Mouse (Mus musculus): ENCODE results near the gene Cbarp. TPM values are rescaled to one million over a fixed set of nuclear protein-coding genes. Genes with fewer than 3 reads are reported as not detected.

Gene Cbarp
- polyA plus RNA-seq, 1 experiment from 2014 or later, result 13.8 TPM

DNA sequence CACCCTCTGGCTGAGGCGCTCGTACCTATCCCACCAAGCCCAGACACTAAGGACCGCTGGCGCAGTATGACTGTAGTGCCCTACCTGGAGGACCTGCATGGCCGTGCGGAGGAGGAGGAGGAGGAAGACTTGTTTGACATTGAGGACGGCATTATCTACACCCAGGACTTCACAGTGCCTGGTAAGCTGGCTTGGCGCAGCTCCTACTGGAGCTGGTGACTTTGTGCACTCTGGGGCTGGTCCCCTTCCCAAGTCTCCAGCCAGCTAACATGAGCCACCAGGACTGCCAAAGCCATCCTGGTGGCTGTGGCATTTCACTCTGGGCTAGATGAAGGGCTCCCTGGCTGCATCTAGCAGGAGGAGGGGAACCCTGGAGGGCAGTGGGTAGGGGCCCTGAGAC is 12.7 kb downstream of the Cbarp start:
- ATAC-seq (ENCODE audit: low FRiP score), result no peak
- Histone ChIP-seq H3K9me3 (no peaks in the 10 kb centered on the region), H3K4me2 (no peak overlapping the region), H3K27me3 (peaks cover 30% of the 10 kb centered on the region), H3K27ac (no peak overlapping the region), H3K9ac (no peak overlapping the region), H3K4me1 (peaks cover 18% of the 10 kb centered on the region), H3K4me3 (replicated peaks) (no peak overlapping the region), H3K36me3 (replicated peaks) (peaks cover 97% of the 10 kb centered on the region)
- 94% methylated on average over 8 of the region's 8 CpGs for whole genome bisulfite sequencing

- Histone ChIP-seq H3K27me3 (no peaks in the 10 kb centered on the region), H3K9me3 (no peaks in the 10 kb centered on the region), H3K4me1 (peaks cover 16% of the 10 kb centered on the region), H3K4me3 (replicated peaks) (no peak overlapping the region), H3K4me2 (no peak overlapping the region), H3K9ac (no peak overlapping the region; the same call in 1 of the 2 replicates), H3K27ac (no peak overlapping the region), H3K36me3 (replicated peaks) (peaks cover 84% of the 10 kb centered on the region)
- 96% methylated on average over 9 of the region's 9 CpGs for WGBS
- ATAC-seq (ENCODE audit: low FRiP score), result no peak; the same call in 1 of the 2 replicates
These were observed 16.6 kb downstream of the Cbarp start for GRCm38 (mm10) chr10:80123932-80124562.

DNA sequence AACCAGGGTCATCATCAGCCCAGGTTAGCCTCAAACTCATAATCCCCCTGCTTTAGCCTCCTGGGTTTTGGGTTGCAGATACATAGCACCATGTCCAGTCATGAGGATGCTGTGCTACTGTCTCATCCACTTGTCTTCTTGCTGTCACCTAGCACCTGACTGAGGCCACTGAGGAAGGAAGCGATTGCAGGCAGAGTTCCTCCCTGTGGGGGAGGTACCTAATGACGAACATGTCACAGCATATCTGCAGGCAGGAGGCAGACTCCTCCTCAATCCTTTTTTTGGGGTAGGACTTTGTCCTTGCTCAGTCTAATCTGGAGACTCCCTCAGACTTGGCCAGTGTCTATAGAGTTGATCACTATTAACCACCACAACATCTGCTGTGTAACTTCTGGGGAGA is 19.0 kb downstream of the Cbarp start:
- Histone ChIP-seq H3K9ac (no peak overlapping the region), H3K4me3 (replicated peaks) (no peak overlapping the region), H3K27me3 (no peaks in the 10 kb centered on the region), H3K9me3 (no peaks in the 10 kb centered on the region), H3K27ac (no peak overlapping the region), H3K4me2 (no peak overlapping the region), H3K4me1 (peaks cover 40% of the 10 kb centered on the region), H3K36me3 (replicated peaks) (peaks cover 71% of the 10 kb centered on the region)
- ATAC-seq (ENCODE audit: low FRiP score), result no peak
- 95% methylated on average over 2 of the region's 2 CpGs for WGBS

DNA sequence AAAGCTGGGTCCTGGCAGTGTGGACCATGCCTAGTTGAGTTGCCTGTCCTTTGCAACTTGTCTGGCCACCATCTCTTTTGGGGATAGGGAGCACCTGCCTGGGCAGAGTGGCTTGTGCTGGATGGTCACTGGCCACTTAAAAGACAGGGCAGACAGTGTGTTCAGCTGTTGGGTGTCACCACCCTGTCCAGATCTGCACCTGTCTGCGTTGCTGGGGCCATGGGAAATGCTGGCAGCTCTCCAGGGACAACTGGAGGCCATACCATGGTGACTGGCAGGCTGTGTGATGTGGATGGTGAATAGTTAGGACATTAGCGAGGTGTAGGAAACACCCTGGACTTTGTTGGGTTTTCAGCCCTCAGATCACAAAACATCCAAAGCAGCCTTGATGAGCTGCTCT is 20.5 kb downstream of the Cbarp start:
- H3K9me3 ChIP-seq, result no peaks in the 10 kb centered on the region
- H3K4me1 ChIP-seq, result peaks cover 43% of the 10 kb centered on the region
- no peak for ATAC-seq (ENCODE audit: low FRiP score)
- no peak overlapping the region; the same call in 1 of the 2 replicates for H3K9ac ChIP-seq
- 88% methylated on average over 2 of the region's 2 CpGs for WGBS
- H3K27ac ChIP-seq, result no peak overlapping the region
- no peak overlapping the region for H3K4me2 ChIP-seq
- no peaks in the 10 kb centered on the region for H3K27me3 ChIP-seq
- peaks cover 56% of the 10 kb centered on the region for H3K36me3 ChIP-seq (replicated peaks)
- H3K4me3 ChIP-seq (replicated peaks), result no peak overlapping the region

GRCm38 (mm10) chr10:80118552-80118951 is 22.1 kb downstream of the Cbarp start:
- H3K9me3 ChIP-seq, result no peaks in the 10 kb centered on the region
- H3K4me2 ChIP-seq, result peak overlapping the region; percentile 98
- peaks cover 40% of the 10 kb centered on the region for H3K36me3 ChIP-seq (replicated peaks)
- H3K4me3 ChIP-seq (replicated peaks), result peak overlapping the region; percentile 94
- H3K27ac ChIP-seq, result peak overlapping the region; percentile 60; the same call in 1 of the 2 replicates
- H3K4me1 ChIP-seq, result peaks cover 45% of the 10 kb centered on the region
- ATAC-seq (ENCODE audit: low FRiP score), result no peak
- 53% methylated on average over 6 of the region's 6 CpGs for WGBS
- peak overlapping the region; percentile 85 for H3K9ac ChIP-seq
- no peaks in the 10 kb centered on the region for H3K27me3 ChIP-seq

GRCm38 (mm10) chr10:80117736-80118135 is 22.9 kb downstream of the Cbarp start:
- Histone ChIP-seq H3K36me3 (replicated peaks) (peaks cover 35% of the 10 kb centered on the region), H3K4me3 (replicated peaks) (peak overlapping the region; percentile 94), H3K9me3 (no peaks in the 10 kb centered on the region), H3K9ac (peak overlapping the region; percentile 85), H3K4me1 (peaks cover 43% of the 10 kb centered on the region), H3K27ac (0 out of 2 replicates have a peak overlapping the region, but pooled peaks have one; percentile 46), H3K4me2 (peak overlapping the region; percentile 98), H3K27me3 (no peaks in the 10 kb centered on the region)
- no peak for ATAC-seq (ENCODE audit: low FRiP score)
- WGBS, result 80% methylated on average over 1 of the region's 1 CpGs

- Histone ChIP-seq H3K27ac (peak overlapping the region; percentile 46; the same call in 1 of the 2 replicates), H3K27me3 (no peaks in the 10 kb centered on the region), H3K9me3 (no peaks in the 10 kb centered on the region), H3K4me2 (peak overlapping the region; percentile 98), H3K9ac (peak overlapping the region; percentile 85), H3K4me1 (peaks cover 43% of the 10 kb centered on the region), H3K36me3 (replicated peaks) (peaks cover 33% of the 10 kb centered on the region), H3K4me3 (replicated peaks) (peak overlapping the region; percentile 94)
- no peak for ATAC-seq (ENCODE audit: low FRiP score)
- WGBS, result 7% methylated on average over 30 of the region's 30 CpGs
These were observed 23.5 kb downstream of the Cbarp start for GRCm38 (mm10) chr10:80116927-80117691.

DNA sequence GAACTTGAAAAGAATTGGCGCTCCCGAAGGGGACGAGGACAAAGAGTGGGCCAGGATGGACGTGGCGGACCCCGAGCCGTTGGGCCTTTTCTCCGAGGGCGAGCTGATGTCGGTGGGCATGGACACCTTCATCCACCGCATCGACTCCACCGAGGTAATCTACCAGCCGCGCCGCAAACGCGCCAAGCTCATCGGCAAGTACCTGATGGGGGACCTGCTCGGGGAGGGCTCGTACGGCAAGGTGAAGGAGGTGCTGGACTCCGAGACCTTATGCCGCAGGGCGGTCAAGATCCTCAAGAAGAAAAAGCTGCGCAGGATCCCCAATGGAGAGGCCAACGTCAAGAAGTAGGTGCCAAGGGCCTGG is 24.1 kb downstream of the Cbarp start:
- 0 out of 2 replicates have a peak overlapping the region, but pooled peaks have one; percentile 46 for H3K27ac ChIP-seq
- no peaks in the 10 kb centered on the region for H3K9me3 ChIP-seq
- no peaks in the 10 kb centered on the region for H3K27me3 ChIP-seq
- ATAC-seq (ENCODE audit: low FRiP score), result no peak
- under 1% methylated on average over 27 of the region's 27 CpGs for WGBS
- H3K4me2 ChIP-seq, result peak overlapping the region; percentile 98
- H3K9ac ChIP-seq, result peak overlapping the region; percentile 85
- H3K4me3 ChIP-seq (replicated peaks), result peak overlapping the region; percentile 94
- peaks cover 43% of the 10 kb centered on the region for H3K4me1 ChIP-seq
- peaks cover 28% of the 10 kb centered on the region for H3K36me3 ChIP-seq (replicated peaks)

DNA sequence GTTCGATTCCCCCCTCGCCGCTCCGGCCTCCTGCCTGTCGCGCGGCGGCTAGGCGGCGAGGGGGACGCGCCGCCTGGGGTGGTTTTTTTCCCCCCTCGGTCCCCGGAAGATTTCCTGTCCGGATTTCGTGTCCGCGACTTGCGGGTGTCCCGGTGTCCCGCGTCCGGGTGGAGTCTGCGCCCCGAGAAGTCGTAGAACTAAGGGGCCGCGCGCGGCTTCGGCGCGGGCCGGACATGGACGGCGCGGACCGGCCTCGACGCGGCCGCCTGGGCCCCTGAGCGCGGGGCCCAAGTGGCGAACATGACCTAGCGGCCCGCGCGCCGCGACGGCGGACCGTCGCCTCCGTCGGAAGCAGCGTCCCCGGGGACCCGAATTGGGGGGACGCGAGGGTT is 24.7 kb downstream of the Cbarp start:
- WGBS, result under 1% methylated on average over 61 of the region's 63 CpGs
- H3K4me1 ChIP-seq, result peaks cover 43% of the 10 kb centered on the region
- peak overlapping the region; percentile 85 for H3K9ac ChIP-seq
- peak overlapping the region; percentile 98 for H3K4me2 ChIP-seq
- peak; percentile 2; the same call in 1 of the 2 replicates for ATAC-seq (ENCODE audit: low FRiP score)
- no peaks in the 10 kb centered on the region for H3K27me3 ChIP-seq
- H3K36me3 ChIP-seq (replicated peaks), result peaks cover 23% of the 10 kb centered on the region
- no peaks in the 10 kb centered on the region for H3K9me3 ChIP-seq
- H3K27ac ChIP-seq, result peak overlapping the region; percentile 82
- peak overlapping the region; percentile 94 for H3K4me3 ChIP-seq (replicated peaks)

GRCm38 (mm10) chr10:80115290-80115943 is 25.2 kb downstream of the Cbarp start, which contains the start of gene Stk11:
TSS of gene Stk11 (plus strand) at chr10:80115803.
- ATAC-seq (ENCODE audit: low FRiP score), result peak; percentile 98
- H3K36me3 ChIP-seq (replicated peaks), result peaks cover 18% of the 10 kb centered on the region
- H3K27me3 ChIP-seq, result no peaks in the 10 kb centered on the region
- peak within 1 kb of the TSS; percentile 82 for H3K27ac ChIP-seq
- H3K4me1 ChIP-seq, result peaks cover 43% of the 10 kb centered on the region
- peak within 1 kb of the TSS; percentile 94 for H3K4me3 ChIP-seq (replicated peaks)
- under 1% methylated on average over 69 of the region's 70 CpGs for WGBS
- H3K9ac ChIP-seq, result peak within 1 kb of the TSS; percentile 85
- H3K4me2 ChIP-seq, result peak within 1 kb of the TSS; percentile 98
- H3K9me3 ChIP-seq, result no peaks in the 10 kb centered on the region

DNA sequence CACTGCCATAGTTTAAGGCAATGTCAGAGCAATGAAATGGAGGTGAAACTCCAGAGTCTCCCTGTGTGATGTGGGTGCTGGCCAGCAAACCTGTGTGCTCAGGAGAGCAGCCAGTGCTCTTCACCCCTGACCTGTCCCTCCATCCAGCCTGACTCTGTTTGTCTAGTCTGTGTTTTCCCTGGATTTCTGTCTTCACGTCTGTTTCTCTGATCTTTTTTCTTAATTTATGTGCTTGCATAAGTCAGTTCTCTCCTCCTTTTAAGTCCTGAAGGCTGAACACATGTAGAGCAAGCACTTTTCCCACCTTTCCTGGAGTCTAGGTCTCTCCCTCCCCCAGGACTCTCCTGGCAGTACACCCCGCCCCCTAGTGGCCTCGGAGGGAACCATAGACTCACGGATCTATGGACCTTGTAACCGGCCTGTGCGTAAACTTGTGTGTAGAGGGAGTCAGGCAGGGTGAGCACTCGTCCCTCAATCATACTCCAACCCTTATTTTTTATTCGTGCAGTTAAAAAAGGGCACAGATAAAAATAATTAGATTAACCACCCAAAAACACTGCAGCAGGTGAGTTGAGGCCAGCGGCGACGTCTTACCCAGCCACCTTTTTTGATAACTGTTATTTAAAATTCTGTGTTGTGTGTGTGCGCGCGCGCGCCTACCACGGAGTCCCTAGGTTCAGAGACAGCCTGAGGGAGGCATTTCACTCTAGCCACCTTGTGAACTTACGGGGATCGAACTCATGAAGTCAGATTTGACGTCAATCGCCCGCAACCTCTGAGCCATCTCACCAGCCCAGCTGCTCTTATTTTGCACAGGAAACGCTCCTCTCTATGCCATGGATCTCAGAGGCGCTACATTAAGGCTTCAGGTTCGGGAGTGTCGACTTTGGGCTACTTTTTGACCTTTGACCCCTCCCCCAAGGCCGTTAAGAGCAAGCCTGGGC is 26.0 kb downstream of the Cbarp start:
- H3K36me3 ChIP-seq (replicated peaks), result peaks cover 12% of the 10 kb centered on the region
- peak; percentile 57 for ATAC-seq (ENCODE audit: low FRiP score)

More for the DNA sequence above, 26.0 kb downstream of the Cbarp start:
- Histone ChIP-seq H3K27ac (peak overlapping the region; percentile 71; the same call in 1 of the 2 replicates), H3K9ac (peak overlapping the region; percentile 44; the same call in 1 of the 2 replicates), H3K4me2 (peak overlapping the region; percentile 60), H3K4me3 (replicated peaks) (peak overlapping the region; percentile 94), H3K4me1 (peaks cover 38% of the 10 kb centered on the region), H3K27me3 (no peaks in the 10 kb centered on the region), H3K9me3 (no peaks in the 10 kb centered on the region)
- 2% methylated on average over 27 of the region's 27 CpGs for WGBS
